Mouse (Mus musculus) ES-Bruce4 (cell line): ENCODE measurements around the gene Slc50a1. TPM values are rescaled to one million over a fixed set of nuclear protein-coding genes. Genes with fewer than 3 reads are reported as not detected.
A peak's percentile ranks its signal among the peaks of the same experiment; 100 is the strongest.

Experiments
- H3K27ac ChIP-seq: 2 replicates; pipeline ENCODE4 v1.5.1; 2012; ENCODE audit warnings: low read length, inconsistent platforms; ENCODE audit not compliant: insufficient read depth
- H3K27me3 ChIP-seq: 2 replicates; pipeline ENCODE4 v1.6.1; 2012; ENCODE audit warnings: mild to moderate bottlenecking, low read length, inconsistent platforms; ENCODE audit not compliant: control insufficient read depth, poor library complexity, insufficient read depth, severe bottlenecking
- H3K36me3 ChIP-seq: 2 replicates; pipeline ENCODE4 v1.6.1; 2012; ENCODE audit warnings: inconsistent platforms, mild to moderate bottlenecking, low read length, moderate library complexity; ENCODE audit not compliant: control insufficient read depth, poor library complexity, insufficient read depth, severe bottlenecking
- H3K4me1 ChIP-seq: one replicate; pipeline ENCODE4 v1.8.1; 2011; ENCODE audit warnings: low read length; ENCODE audit not compliant: control insufficient read depth, insufficient read depth
- H3K4me3 ChIP-seq: 2 replicates; pipeline ENCODE4 v1.5.1; 2011; ENCODE audit warnings: low read depth, mild to moderate bottlenecking, low read length
- H3K9ac ChIP-seq: 2 replicates; pipeline ENCODE4 v1.6.1; 2012; ENCODE audit warnings: low read depth, mild to moderate bottlenecking, inconsistent platforms; ENCODE audit not compliant: poor library complexity, severe bottlenecking
- H3K9me3 ChIP-seq: replicated peaks from 2 replicates; pipeline ENCODE4 v1.6.1; 2012; ENCODE audit warnings: mild to moderate bottlenecking, low read length, inconsistent platforms; ENCODE audit not compliant: control insufficient read depth, poor library complexity, insufficient read depth, severe bottlenecking
- CTCF ChIP-seq: IDR thresholded peaks from one replicate; pipeline ENCODE4 v1.8.1; 2011; ENCODE audit warnings: low read depth, low read length
- EP300 ChIP-seq: IDR thresholded peaks from 2 replicates; pipeline ENCODE4 v1.6.1; 2011; ENCODE audit warnings: low read depth, low read length; ENCODE audit not compliant: insufficient read depth
- POLR2A ChIP-seq: IDR thresholded peaks from one replicate; pipeline ENCODE4 v1.8.1; 2011; ENCODE audit warnings: low read length; ENCODE audit not compliant: insufficient read depth
- polyA plus RNA-seq: library from polyadenylated mRNA; stranded (reverse); fragments of >200 nt; gene quantifications from 2 replicates; pipeline ENCODE4 v1.2.4, GENCODE M21; 2011; ENCODE audit warnings: low read depth; ENCODE audit not compliant: missing spikeins, insufficient read depth, insufficient read length

The Slc50a1 gene
- polyA plus RNA-seq, 1 experiment = 35.7 TPM

- no peaks in the 10 kb centered on the region for H3K4me1 ChIP-seq
- TF ChIP-seq EP300 = no peak
- no peak for TF ChIP-seq CTCF
- TF ChIP-seq POLR2A = no peak
Observed at GRCm38 (mm10) chr3:89292303-89292702, 21.9 kb upstream of the Slc50a1 start.

GRCm38 (mm10) chr3:89291874-89292273 lies 21.5 kb upstream of the Slc50a1 start:
- Histone ChIP-seq H3K4me3 (no peak overlapping the region), H3K9ac (no peak overlapping the region), H3K27me3 (no peaks in the 10 kb centered on the region), H3K27ac (no peak overlapping the region), H3K9me3 (no peaks in the 10 kb centered on the region), H3K36me3 (no peaks in the 10 kb centered on the region), H3K4me1 (no peaks in the 10 kb centered on the region)
- TF ChIP-seq EP300 (no peak), CTCF (no peak), POLR2A (no peak)

More at GRCm38 (mm10) chr3:89292303-89292702, 21.9 kb upstream of the Slc50a1 start:
- Histone ChIP-seq H3K27ac (no peak overlapping the region), H3K36me3 (no peaks in the 10 kb centered on the region), H3K27me3 (no peaks in the 10 kb centered on the region), H3K9ac (no peak overlapping the region), H3K4me3 (no peak overlapping the region), H3K9me3 (no peaks in the 10 kb centered on the region)

- no peak overlapping the region for H3K4me3 ChIP-seq
- TF ChIP-seq EP300 (no peak), CTCF (no peak), POLR2A (no peak)
- H3K27ac ChIP-seq = no peak overlapping the region
- peaks cover 2% of the 10 kb centered on the region for H3K4me1 ChIP-seq
- H3K27me3 ChIP-seq = no peaks in the 10 kb centered on the region
- no peaks in the 10 kb centered on the region for H3K36me3 ChIP-seq
- no peaks in the 10 kb centered on the region for H3K9me3 ChIP-seq
- no peak overlapping the region for H3K9ac ChIP-seq
Observed at GRCm38 (mm10) chr3:89288503-89288928, 18.1 kb upstream of the Slc50a1 start.

GRCm38 (mm10) chr3:89287286-89287685 lies 16.9 kb upstream of the Slc50a1 start:
- H3K9ac ChIP-seq = no peak overlapping the region
- no peaks in the 10 kb centered on the region for H3K27me3 ChIP-seq
- no peaks in the 10 kb centered on the region for H3K36me3 ChIP-seq
- no peak overlapping the region for H3K27ac ChIP-seq
- TF ChIP-seq EP300 (no peak), CTCF (no peak), POLR2A (no peak)
- no peaks in the 10 kb centered on the region for H3K9me3 ChIP-seq
- H3K4me1 ChIP-seq = peaks cover 2% of the 10 kb centered on the region
- H3K4me3 ChIP-seq = no peak overlapping the region

GRCm38 (mm10) chr3:89285526-89285925 lies 15.2 kb upstream of the Slc50a1 start:
- Histone ChIP-seq H3K4me3 (peak overlapping the region; percentile 31; the same call in 1 of the 2 replicates), H3K9ac (no peak overlapping the region), H3K9me3 (no peaks in the 10 kb centered on the region), H3K4me1 (peaks cover 2% of the 10 kb centered on the region), H3K36me3 (no peaks in the 10 kb centered on the region), H3K27ac (no peak overlapping the region; the same call in 1 of the 2 replicates), H3K27me3 (no peaks in the 10 kb centered on the region)
- TF ChIP-seq EP300 (no peak), POLR2A (no peak), CTCF (no peak)

- peaks cover 2% of the 10 kb centered on the region for H3K4me1 ChIP-seq
- H3K27ac ChIP-seq = no peak overlapping the region
- no peak overlapping the region for H3K4me3 ChIP-seq
- no peak overlapping the region for H3K9ac ChIP-seq
- no peaks in the 10 kb centered on the region for H3K9me3 ChIP-seq
- no peaks in the 10 kb centered on the region for H3K36me3 ChIP-seq
- TF ChIP-seq POLR2A (no peak), EP300 (no peak), CTCF (no peak)
- no peaks in the 10 kb centered on the region for H3K27me3 ChIP-seq
Observed at GRCm38 (mm10) chr3:89284261-89284660, 13.9 kb upstream of the Slc50a1 start.
